Mouse (Mus musculus): ENCODE data around the gene Zfp963.

DNA sequence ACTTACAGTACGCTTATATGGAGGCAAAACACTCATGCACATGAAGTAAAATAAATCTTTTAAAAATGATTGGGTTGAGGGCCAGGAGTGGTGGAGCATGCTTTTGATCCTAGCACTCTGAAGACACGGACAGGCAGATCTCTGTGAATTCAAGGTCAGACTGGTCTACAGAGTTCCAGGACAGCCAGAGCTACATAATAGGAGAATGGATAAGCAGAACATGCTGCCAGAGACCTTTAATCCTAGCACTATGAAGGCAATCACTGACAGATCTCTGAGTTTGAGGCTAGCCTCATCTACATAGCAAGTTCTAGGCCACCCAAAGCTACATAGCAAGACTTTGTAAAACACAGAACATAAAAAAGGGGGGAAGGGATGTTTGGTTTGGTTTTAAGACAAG, 22.3 kb upstream of the Zfp963 start:
- TF ChIP-seq CTCF (IDR thresholded peaks at IDR 0.05; ENCODE audit: low read depth) (no peak), EP300 (IDR thresholded peaks at IDR 0.05; ENCODE audit: low read depth) (no peak)

Data from liver, postnatal 0 days (tissue).